Mouse (Mus musculus): ENCODE measurements at regions not wholly inside any gene's neighbourhood (a gene's known extent, or its start where the extent isn't known, plus 50 kb on each side); places are given as distances from the start of the nearest gene placed in this dataset.

DNA sequence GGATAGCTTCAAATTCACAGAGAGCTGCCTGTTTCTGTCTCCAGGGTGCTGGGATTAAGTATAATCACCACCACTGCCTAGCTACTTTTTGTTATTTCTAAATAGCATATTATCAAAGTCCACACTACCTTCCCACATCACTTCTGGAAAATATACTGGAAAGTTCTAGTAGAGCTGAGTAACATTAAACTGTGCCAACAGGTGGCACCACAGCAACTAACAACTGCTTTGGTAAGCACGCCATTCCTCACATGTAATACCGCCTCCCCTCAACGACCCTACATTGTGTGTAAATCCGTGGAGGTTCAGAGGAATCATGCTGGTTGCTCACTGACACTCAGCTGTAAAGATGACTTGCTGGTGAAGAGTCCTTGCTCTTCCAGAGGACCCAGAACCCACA lies 259.1 kb downstream of the Mex3b start:
- TF ChIP-seq CTCF (conservative IDR thresholded peaks at IDR 0.05; ENCODE audit: insufficient read depth, insufficient read length, low read depth, low read length) (no peak; the same call in 1 of the 2 replicates), POLR2A (IDR thresholded peaks at IDR 0.05; ENCODE audit: low read depth, low read length) (no peak)
